ENCODE assay signal across 22 mouse cellular contexts in the genomic region with DNA sequence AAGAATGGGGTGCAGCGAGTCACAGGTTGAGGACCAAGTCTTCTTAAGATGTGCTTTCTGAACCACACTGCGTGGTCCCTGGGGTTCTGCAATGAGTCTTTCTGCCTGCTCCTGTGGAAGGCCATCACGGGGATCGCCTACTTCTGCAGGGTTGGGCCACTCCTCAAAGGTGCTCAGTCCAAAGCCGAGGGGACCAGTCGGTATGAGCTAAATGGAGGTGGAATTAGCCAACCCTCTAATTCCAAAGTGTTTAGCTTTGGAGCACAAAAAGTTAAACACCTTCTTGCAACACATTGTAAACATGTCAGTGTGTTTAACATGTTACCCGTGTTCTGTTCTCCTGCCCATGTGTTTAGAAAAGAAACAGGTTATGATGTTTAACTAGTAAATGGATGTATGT.
"Had no signal": no experiment of that assay in that cellular context is flagged by ENCODE, and none has a peak within 500 bp of the region (broad histone marks: within the 10 kb centered on the region; RNA-seq: fewer than 3 reads in every experiment).

No protein-coding gene starts in this region.

- ATAC-seq: hindbrain, postnatal 0 days; inflammation-experienced regulatory T-cells, adult 6 months; lung, postnatal 0 days; midbrain, embryonic 15.5 days had no signal

- H3K27ac ChIP-seq: hindbrain, postnatal 0 days; kidney, embryonic 15.5 days; left cerebral cortex, adult 2 months; macrophage; midbrain, embryonic 12.5 days; midbrain, embryonic 15.5 days; neural tube, embryonic 12.5 days; neural tube, embryonic 15.5 days had no signal

- H3K4me3 ChIP-seq: kidney, embryonic 15.5 days; left cerebral cortex, adult 2 months; limb, embryonic 13.5 days; midbrain, embryonic 12.5 days; midbrain, embryonic 15.5 days; neural tube, embryonic 12.5 days; neural tube, embryonic 15.5 days had no signal

- H3K9ac ChIP-seq: kidney, embryonic 15.5 days; limb, embryonic 13.5 days; midbrain, embryonic 12.5 days; midbrain, embryonic 15.5 days; neural tube, embryonic 12.5 days; neural tube, embryonic 15.5 days had no signal

- H3K36me3 ChIP-seq: kidney, embryonic 15.5 days; limb, embryonic 13.5 days; midbrain, embryonic 12.5 days; midbrain, embryonic 15.5 days; neural tube, embryonic 12.5 days; neural tube, embryonic 15.5 days had no signal

- H3K27me3 ChIP-seq: neural tube, embryonic 12.5 days had no signal

- H3K4me1 ChIP-seq: midbrain, embryonic 15.5 days; neural tube, embryonic 12.5 days had no signal

- H3K4me2 ChIP-seq: kidney, embryonic 15.5 days; midbrain, embryonic 12.5 days; midbrain, embryonic 15.5 days; neural tube, embryonic 12.5 days; neural tube, embryonic 15.5 days had no signal

- DNase-seq: kidney, adult 11 months; kidney, adult 8-10 months; kidney, postnatal 10 days; kidney, postnatal 36 days; layer of hippocampus, postnatal 36 days; lung, adult 2 months; right cerebral cortex, adult 18-20 months; right cerebral cortex, postnatal 14 days; right cerebral cortex, postnatal 4 days; thymus, adult 18-20 months; thymus, postnatal 36 days had no signal

- H3K9me3 ChIP-seq: kidney, embryonic 15.5 days; limb, embryonic 13.5 days; midbrain, embryonic 12.5 days; midbrain, embryonic 15.5 days; neural tube, embryonic 12.5 days; neural tube, embryonic 15.5 days had no signal
